Mouse (Mus musculus) T-helper 17 cell (primary cell): ENCODE measurements around the gene Gramd1b.

Experiments used
- in situ Hi-C, 2 experiments: fragments of 300-600 bp; cut with MboI, MseI; formaldehyde crosslinking; loops; 1 replicate in 1 of 2; 2 replicates in 1 of 2; pipeline ENCODE4 v1.15.1; 2025; ENCODE audit warnings: high pct_unique_total_duplicates in 2 of 2

Gramd1b gene

GRCm38 (mm10) chr9:40376711-40377410, 154.3 kb downstream of the Gramd1b start:
- in situ Hi-C loops: no loop called here

DNA sequence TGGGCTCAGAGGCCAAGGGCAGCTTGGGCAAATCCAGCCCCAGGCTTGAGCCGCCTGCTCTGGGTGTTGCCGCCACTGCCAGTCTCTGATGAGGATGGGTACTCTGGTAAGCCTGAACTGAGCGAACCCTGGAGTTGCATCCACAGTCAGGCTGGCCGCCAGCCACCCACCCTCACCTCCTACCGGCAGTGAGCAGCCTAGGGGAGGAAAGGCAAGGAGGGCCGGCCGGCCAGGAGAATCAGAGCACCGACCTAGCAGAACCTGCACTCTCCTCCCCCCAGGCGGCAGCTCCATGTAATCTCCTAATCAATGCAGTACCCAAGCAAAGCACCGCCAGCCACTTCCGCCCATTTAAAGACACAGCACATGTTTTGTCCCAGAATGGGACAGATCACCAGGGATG, 155.0 kb downstream of the Gramd1b start:
- in situ Hi-C loops: no loop called here

- in situ Hi-C loops: no loop called here
These were observed 155.7 kb downstream of the Gramd1b start for GRCm38 (mm10) chr9:40375518-40375917.

GRCm38 (mm10) chr9:40374992-40375391, 156.2 kb downstream of the Gramd1b start:
- in situ Hi-C loops: no loop called here

DNA sequence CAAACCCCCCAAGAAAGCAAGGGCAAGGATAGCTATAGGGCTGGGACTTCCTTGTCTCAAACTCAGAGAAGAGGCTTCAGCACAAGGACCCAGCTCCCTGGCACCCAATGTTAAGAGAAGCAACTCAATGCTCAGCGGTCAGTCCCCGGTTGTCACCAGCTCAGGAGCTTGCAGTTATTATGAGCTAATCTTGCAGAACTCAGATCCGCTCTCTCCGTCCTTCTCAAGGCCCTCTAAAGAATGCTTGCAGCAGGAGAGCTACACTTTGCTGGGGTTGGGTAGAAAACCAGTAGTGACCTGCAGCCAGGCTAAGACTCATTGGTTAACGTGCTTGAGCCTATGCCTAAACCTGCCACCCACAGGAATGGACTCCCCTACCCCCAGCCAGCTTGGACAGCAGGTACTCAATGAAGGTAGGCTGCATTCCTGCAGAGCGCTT, 156.6 kb downstream of the Gramd1b start:
- in situ Hi-C loops: no loop called here

DNA sequence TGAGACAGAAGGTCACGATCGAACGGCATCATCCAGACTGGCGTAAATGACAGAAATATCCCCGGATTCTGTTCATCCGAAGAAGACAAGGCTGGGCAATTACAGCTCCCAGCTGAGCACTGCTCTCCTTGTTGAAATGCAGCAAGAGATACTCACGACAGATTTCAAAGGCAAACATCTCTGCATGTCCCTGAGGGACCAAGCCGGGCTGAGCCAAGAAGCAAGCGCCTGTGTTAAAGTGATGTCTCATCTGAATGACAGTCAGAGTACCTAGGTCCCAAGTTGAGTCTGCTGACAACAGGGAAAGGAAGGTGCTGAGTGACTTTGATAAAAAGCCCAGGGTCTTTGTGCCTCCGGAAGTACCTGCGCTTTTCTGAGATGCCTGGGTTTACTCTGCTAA, 157.1 kb downstream of the Gramd1b start:
- in situ Hi-C loops: no loop called here

GRCm38 (mm10) chr9:40370151-40370550, 161.0 kb downstream of the Gramd1b start:
- in situ Hi-C loops: no loop called here

DNA sequence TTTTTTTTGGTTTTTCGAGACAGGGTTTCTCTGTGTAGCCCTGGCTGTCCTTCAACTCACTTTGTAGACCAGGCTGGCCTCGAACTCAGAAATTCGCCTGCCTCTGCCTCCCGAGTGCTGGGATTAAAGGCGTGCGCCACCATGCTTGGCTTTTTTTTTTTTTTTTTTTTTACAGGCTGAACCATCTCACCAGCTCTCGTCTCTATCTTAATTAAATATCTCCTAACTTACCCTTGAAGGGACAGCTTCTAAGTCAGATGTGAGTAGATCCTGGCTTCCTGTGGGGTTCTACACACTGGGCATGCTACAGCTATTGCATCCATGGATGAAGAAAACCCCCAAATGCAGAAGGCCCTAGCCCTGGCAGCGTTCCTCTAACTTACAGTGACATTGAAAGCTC, 164.4 kb downstream of the Gramd1b start:
- in situ Hi-C loops: no loop called here

DNA sequence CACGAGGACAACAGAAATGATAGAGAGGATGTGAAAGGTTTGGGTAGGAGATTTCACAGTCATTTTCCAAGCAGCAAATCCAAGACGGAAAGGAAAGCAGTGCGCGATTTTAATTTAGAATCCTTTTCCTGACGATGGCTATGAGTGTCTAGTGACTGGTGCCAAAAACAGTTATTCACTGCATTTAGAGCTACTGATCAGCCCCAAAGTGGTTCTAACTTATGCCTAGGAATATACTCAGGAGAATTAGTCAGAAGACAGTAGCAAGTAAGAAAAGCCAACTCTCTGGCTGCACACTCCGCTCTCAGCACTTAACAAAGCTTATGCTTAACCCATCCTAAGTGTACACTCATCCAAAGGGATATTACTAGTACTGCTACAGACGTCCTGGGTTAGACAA, 166.9 kb downstream of the Gramd1b start:
- in situ Hi-C loops: no loop called here

DNA sequence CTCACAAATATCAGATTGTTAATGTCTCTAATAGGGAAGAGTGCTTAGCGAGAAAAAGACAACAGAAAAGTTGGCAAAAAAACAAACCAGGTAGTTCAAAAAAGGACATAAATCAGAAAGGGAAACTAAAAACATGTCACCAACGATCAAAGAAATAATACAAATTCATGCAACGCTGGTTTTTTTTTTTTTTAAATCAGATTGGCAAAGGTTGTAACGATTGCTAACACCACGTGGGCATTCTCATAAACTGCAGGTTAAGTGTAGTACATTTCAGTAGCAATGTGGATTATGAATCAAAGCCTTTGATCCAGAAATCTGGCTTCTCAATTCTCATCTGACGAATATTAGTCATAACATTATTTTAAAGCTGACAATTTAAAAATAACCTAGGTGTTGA, 169.2 kb downstream of the Gramd1b start:
- in situ Hi-C loops: no loop called here

GRCm38 (mm10) chr9:40358408-40358896, 172.7 kb downstream of the Gramd1b start:
- in situ Hi-C loops: no loop called here

GRCm38 (mm10) chr9:40356768-40357446, 174.3 kb downstream of the Gramd1b start:
- in situ Hi-C loops: no loop called here

- in situ Hi-C loops: no loop called here
These were observed 174.8 kb downstream of the Gramd1b start for GRCm38 (mm10) chr9:40356368-40356767.

GRCm38 (mm10) chr9:40355406-40355805, 175.8 kb downstream of the Gramd1b start:
- in situ Hi-C loops: no loop called here

GRCm38 (mm10) chr9:40353596-40353995, 177.6 kb downstream of the Gramd1b start:
- in situ Hi-C loops: no loop called here

- in situ Hi-C loops: no loop called here
These were observed 180.5 kb downstream of the Gramd1b start for GRCm38 (mm10) chr9:40350640-40351039.

DNA sequence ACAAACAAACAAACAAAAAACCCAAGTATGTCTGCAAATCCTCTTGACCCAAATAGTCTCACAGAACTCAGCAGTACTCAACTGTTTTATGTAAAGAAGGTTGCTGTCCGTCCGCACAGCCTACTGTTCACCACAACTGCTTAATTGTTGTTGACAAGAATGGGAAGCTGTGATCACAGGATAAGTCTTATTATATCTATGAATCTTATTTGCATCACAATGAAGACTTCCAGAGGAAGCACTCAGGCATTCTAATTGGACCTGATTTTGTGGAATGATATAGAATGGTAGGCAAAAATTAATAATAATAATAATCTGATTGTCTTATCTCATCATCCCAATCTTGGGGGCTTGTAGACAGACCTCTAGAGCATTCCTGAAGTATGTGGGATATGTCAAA, 181.1 kb downstream of the Gramd1b start:
- in situ Hi-C loops: no loop called here

DNA sequence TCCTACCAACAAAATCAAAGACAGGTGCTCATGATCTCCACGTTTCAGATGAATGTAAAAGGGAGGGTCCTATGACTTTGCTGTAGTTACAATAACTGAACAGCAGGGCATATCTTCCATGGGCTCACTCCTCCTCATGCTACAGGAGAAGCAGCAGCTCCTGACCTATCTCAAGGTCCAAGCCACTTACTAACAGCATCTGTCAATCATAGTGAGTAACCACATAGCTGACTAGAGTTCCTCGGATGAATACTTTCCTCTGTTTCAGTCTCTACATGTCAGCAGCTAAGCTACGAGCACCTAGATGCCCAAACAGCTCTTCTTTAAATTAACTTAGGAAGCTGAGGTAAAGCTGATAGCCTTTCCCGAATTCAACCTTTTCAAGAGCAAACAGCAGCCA, 181.6 kb downstream of the Gramd1b start:
- in situ Hi-C loops: loop anchor here in 1 of 2 experiments (25.0 kb wide), 1 partner anchor 1863 kb away; no protein-coding TSS in a partner anchor

DNA sequence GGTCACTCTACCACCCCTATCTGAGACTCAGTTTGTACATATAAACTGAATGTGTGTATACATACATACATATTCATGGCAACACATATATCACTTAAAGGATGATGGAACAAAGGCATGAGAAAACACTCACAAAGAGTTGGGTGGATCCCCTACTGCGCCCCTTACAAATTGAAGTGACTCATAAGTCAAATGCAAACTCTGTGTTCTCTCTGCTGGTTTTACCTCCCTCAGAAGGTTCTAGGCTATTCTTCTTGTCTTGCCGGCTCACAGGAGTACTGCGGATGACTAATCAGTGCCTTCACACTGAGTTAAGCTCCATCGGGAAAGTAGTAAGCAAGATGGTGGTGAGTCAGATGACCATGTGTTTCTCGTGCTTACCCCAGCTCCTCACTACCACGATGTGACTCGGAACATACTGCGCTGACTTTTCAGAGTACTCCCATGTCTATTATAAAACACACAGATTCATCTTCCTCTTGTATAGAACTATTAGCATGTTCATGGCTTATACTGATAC, 182.4 kb downstream of the Gramd1b start:
- in situ Hi-C loops: loop anchor here in 1 of 2 experiments (25.0 kb wide), 1 partner anchor 1864 kb away; no protein-coding TSS in a partner anchor

- in situ Hi-C loops: loop anchor here in 1 of 2 experiments (25.0 kb wide), 1 partner anchor 1866 kb away; no protein-coding TSS in a partner anchor
These were observed 184.8 kb downstream of the Gramd1b start for GRCm38 (mm10) chr9:40346232-40346984.

GRCm38 (mm10) chr9:40345493-40346231, 185.5 kb downstream of the Gramd1b start:
- in situ Hi-C loops: loop anchor here in 1 of 2 experiments (25.0 kb wide), 1 partner anchor 1867 kb away; no protein-coding TSS in a partner anchor
